12 mouse cellular contexts compared by ENCODE assay signal in the genomic region with DNA sequence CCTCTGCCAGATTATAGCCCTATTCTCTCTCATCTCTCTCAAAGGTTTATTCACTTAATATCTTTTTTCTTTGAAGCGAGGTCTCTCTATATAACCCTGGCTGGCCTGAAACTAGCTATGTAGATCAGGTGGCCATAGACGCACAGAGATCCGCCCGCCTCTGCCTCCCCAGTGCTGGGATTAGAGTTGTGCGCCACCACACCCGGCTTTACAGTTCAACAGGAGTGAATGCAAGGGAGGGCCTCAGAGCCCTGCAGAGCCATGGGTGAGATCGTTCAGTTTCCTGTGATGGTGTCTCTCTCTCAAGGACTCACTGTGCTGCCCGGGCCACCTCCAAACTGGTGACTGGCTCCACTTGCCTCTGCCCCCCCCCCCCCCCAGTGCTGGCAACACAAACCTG. TPM values are rescaled to one million over a fixed set of nuclear protein-coding genes. Genes with fewer than 3 reads are reported as not detected.
DNase-seq lines count a peak whose midpoint lies in the region; ATAC-seq and TF ChIP-seq lines count a peak whose summit lies in the region.
"Had no signal": no experiment of that assay in that cellular context is flagged by ENCODE, and none has a peak within 500 bp of the region (broad histone marks: within the 10 kb centered on the region; RNA-seq: fewer than 3 reads in every experiment).

No protein-coding gene starts in this region.

- H3K36me3 ChIP-seq in heart, embryonic 15.5 days: peaks cover 32% of the 10 kb centered on the region
- no peaks in the 10 kb centered on the region for H3K36me3 ChIP-seq in liver, adult 2 months (ENCODE audit: control insufficient read depth, insufficient read depth, low read length)
- H3K36me3 ChIP-seq in intestine, postnatal 0 days (ENCODE audit: control insufficient read depth, insufficient read depth): peaks cover 32% of the 10 kb centered on the region
- peaks cover 41% of the 10 kb centered on the region for H3K36me3 ChIP-seq in limb, embryonic 10.5 days

- H3K4me2 ChIP-seq in heart, embryonic 15.5 days: no peak overlapping the region
- peak overlapping the region; percentile 58 for H3K4me2 ChIP-seq in intestine, postnatal 0 days (replicated peaks; ENCODE audit: low read depth)
- H3K4me2 ChIP-seq: forebrain, embryonic 13.5 days had no signal

- H3K9ac ChIP-seq in heart, embryonic 15.5 days: no peak overlapping the region
- no peak overlapping the region for H3K9ac ChIP-seq in liver, adult 2 months (ENCODE audit: low read depth, low read length)
- no peak overlapping the region for H3K9ac ChIP-seq in intestine, postnatal 0 days (ENCODE audit: low read depth, low read length)
- H3K9ac ChIP-seq: forebrain, embryonic 13.5 days had no signal

- no peak overlapping the region for H3K4me3 ChIP-seq in heart, embryonic 15.5 days
- no peak overlapping the region for H3K4me3 ChIP-seq in liver, adult 2 months (ENCODE audit: insufficient read depth, low read depth, low read length)
- no peak overlapping the region for H3K4me3 ChIP-seq in brown adipose tissue, adult 24 weeks (ENCODE audit: insufficient read depth, low read depth, low read length)
- no peak overlapping the region for H3K4me3 ChIP-seq in intestine, postnatal 0 days (ENCODE audit: low read depth, low read length)
- no peak overlapping the region for H3K4me3 ChIP-seq in limb, embryonic 10.5 days
- H3K4me3 ChIP-seq: forebrain, embryonic 13.5 days; megakaryocyte, embryonic 14.5 days had no signal

- H3K9me3 ChIP-seq in heart, embryonic 15.5 days (replicated peaks): no peaks in the 10 kb centered on the region
- no peaks in the 10 kb centered on the region for H3K9me3 ChIP-seq in intestine, postnatal 0 days (ENCODE audit: control insufficient read depth)
- no peaks in the 10 kb centered on the region for H3K9me3 ChIP-seq in limb, embryonic 10.5 days (replicated peaks)
- H3K9me3 ChIP-seq: forebrain, embryonic 13.5 days; megakaryocyte, embryonic 14.5 days had no signal

- peaks cover 8% of the 10 kb centered on the region; the same call in 1 of the 2 replicates for H3K79me2 ChIP-seq in liver, adult 2 months (ENCODE audit: control insufficient read depth, insufficient read depth, low read length)

- WGBS in heart, embryonic 15.5 days: 87% methylated on average over 8 of the region's 8 CpGs
- WGBS in liver, adult 2 months: 71% methylated on average over 8 of the region's 8 CpGs
- 83% methylated on average over 8 of the region's 8 CpGs for WGBS in intestine, postnatal 0 days
- WGBS in limb, embryonic 10.5 days: 93% methylated on average over 8 of the region's 8 CpGs

- peak overlapping the region; percentile 30; the same call in 1 of the 2 replicates for H3K27ac ChIP-seq in heart, embryonic 15.5 days
- H3K27ac ChIP-seq in liver, adult 2 months (replicated peaks; ENCODE audit: insufficient read depth, low read depth, low read length): peak overlapping the region; percentile 32
- H3K27ac ChIP-seq in brown adipose tissue, adult 24 weeks (replicated peaks; ENCODE audit: low read depth, low read length): peak overlapping the region; percentile 47; the same call in 1 of the 2 replicates
- peak overlapping the region; percentile 79 for H3K27ac ChIP-seq in intestine, postnatal 0 days (ENCODE audit: low read depth, low read length)
- no peak overlapping the region for H3K27ac ChIP-seq in limb, embryonic 10.5 days
- H3K27ac ChIP-seq: forebrain, embryonic 13.5 days had no signal

- TF ChIP-seq CTCF in liver, adult 2 months (IDR thresholded peaks at IDR 0.05; ENCODE audit: low read depth, low read length): no peak
- no peak for TF ChIP-seq CTCF in intestine, postnatal 0 days (IDR thresholded peaks at IDR 0.05; ENCODE audit: low read depth)

- intact Hi-C loops in heart, postnatal 36 days (cut with DNase I): no loop called here

- DNase-seq in heart, postnatal 36 days: no peak
- DNase-seq in liver, adult 2 months (ENCODE audit: extremely low read depth, low read depth, low spot score): no peak
- no peak for DNase-seq in liver
- DNase-seq in limb, embryonic 10.5 days (ENCODE audit: low spot score): no peak
- DNase-seq: right cerebral cortex, postnatal 25 days had no signal

- no peak for TF ChIP-seq POLR2A in liver, adult 2 months (IDR thresholded peaks at IDR 0.05; ENCODE audit: extremely low read depth, insufficient read depth, low read length)

- peaks cover 20% of the 10 kb centered on the region for H3K4me1 ChIP-seq in heart, embryonic 15.5 days (replicated peaks)
- H3K4me1 ChIP-seq in liver, adult 2 months (ENCODE audit: control insufficient read depth, insufficient read depth, low read length): peaks cover 16% of the 10 kb centered on the region
- peaks cover 22% of the 10 kb centered on the region for H3K4me1 ChIP-seq in brown adipose tissue, adult 24 weeks (ENCODE audit: control insufficient read depth, insufficient read depth, insufficient read length, low read length)
- H3K4me1 ChIP-seq in intestine, postnatal 0 days (replicated peaks; ENCODE audit: control insufficient read depth, insufficient read depth, low read length): 0 out of 2 replicates have a peak, but pooled peaks cover 9% of the 10 kb centered on the region
- H3K4me1 ChIP-seq in limb, embryonic 10.5 days: peaks cover 11% of the 10 kb centered on the region
- H3K4me1 ChIP-seq: forebrain, embryonic 13.5 days had no signal

- H3K27me3 ChIP-seq in heart, embryonic 15.5 days: no peaks in the 10 kb centered on the region
- H3K27me3 ChIP-seq in liver, adult 2 months (ENCODE audit: control insufficient read depth, insufficient read depth, low read length): no peaks in the 10 kb centered on the region
- no peaks in the 10 kb centered on the region for H3K27me3 ChIP-seq in intestine, postnatal 0 days (replicated peaks; ENCODE audit: control insufficient read depth, insufficient read depth, low read length)
- H3K27me3 ChIP-seq in limb, embryonic 10.5 days (ENCODE audit: low read depth, poor library complexity, severe bottlenecking): no peaks in the 10 kb centered on the region
- H3K27me3 ChIP-seq: forebrain, embryonic 13.5 days had no signal

- no peak for ATAC-seq in heart, embryonic 15.5 days (replicated peaks; ENCODE audit: insufficient number of reproducible peaks, insufficient read depth, low FRiP score, low read depth)
- peak; percentile 14; the same call in 1 of the 2 replicates for ATAC-seq in intestine, postnatal 0 days
- ATAC-seq: forebrain, embryonic 13.5 days had no signal

RNA-seq across cellular contexts. Expression of gene Slc25a34, which starts 0.5 kb away (rescaled TPM):
- polyA plus RNA-seq in heart, embryonic 15.5 days (2015; fragmentation: Nextera tagmentation; extraction: Ambion mirVana): 0.76 and 0.96 TPM in 2 replicates
- total RNA-seq in heart, postnatal 36 days (2021): 100 to 1,000 TPM; 160 to 170 TPM
- total RNA-seq in liver, adult 2 months (2014; rRNA removed): 10.2 and 10.6 TPM in 2 replicates
- polyA plus RNA-seq in liver, adult 2 months (2012; rRNA removed): 5.1 and 10.3 TPM in 2 replicates
- 4.5 and 12.7 TPM in 2 replicates for polyA plus RNA-seq in brown adipose tissue, adult 24 weeks (2012; ENCODE audit: insufficient read depth, insufficient read length, missing spikeins)
- polyA plus RNA-seq in intestine, postnatal 0 days (2015; fragmentation: Nextera tagmentation; extraction: Ambion mirVana): 23.8 and 25.7 TPM in 2 replicates
- polyA plus RNA-seq in limb, embryonic 10.5 days (2016; fragmentation: Nextera tagmentation; extraction: Ambion mirVana): 0.05 TPM in 1 of 2 replicates, not detected in the other
- polyA plus RNA-seq: neural tube, embryonic 11.5 days; thymus, postnatal 0 days had no signal

RNA-seq across cellular contexts. Expression of gene Tmem82, which starts 5.7 kb away (rescaled TPM):
- 1.0 and 1.2 TPM in 2 replicates for polyA plus RNA-seq in heart, embryonic 15.5 days (2015; fragmentation: Nextera tagmentation; extraction: Ambion mirVana)
- 10 to 100 TPM; 26.1 to 29.2 TPM for total RNA-seq in heart, postnatal 36 days (2021)
- total RNA-seq in liver, adult 2 months (2014; rRNA removed): 9.3 and 12.6 TPM in 2 replicates
- polyA plus RNA-seq in liver, adult 2 months (2012; rRNA removed): 34.7 and 39.5 TPM in 2 replicates
- 1.1 TPM in 1 of 2 replicates, not detected in the other for polyA plus RNA-seq in brown adipose tissue, adult 24 weeks (2012; ENCODE audit: insufficient read depth, insufficient read length, missing spikeins)
- 42.0 and 45.7 TPM in 2 replicates for polyA plus RNA-seq in intestine, postnatal 0 days (2015; fragmentation: Nextera tagmentation; extraction: Ambion mirVana)
- polyA plus RNA-seq in limb, embryonic 10.5 days (2016; fragmentation: Nextera tagmentation; extraction: Ambion mirVana): 1.1 and 1.6 TPM in 2 replicates

RNA-seq across cellular contexts. Expression of gene Fblim1, which starts 18.2 kb away (rescaled TPM):
- 48.4 and 59.1 TPM in 2 replicates for polyA plus RNA-seq in heart, embryonic 15.5 days (2015; fragmentation: Nextera tagmentation; extraction: Ambion mirVana)
- total RNA-seq in heart, postnatal 36 days (2021): 100 to 1,000 TPM; 231 to 294 TPM
- 0.37 and 0.74 TPM in 2 replicates for total RNA-seq in liver, adult 2 months (2014; rRNA removed)
- polyA plus RNA-seq in liver, adult 2 months (2012; rRNA removed): 0.86 and 1.2 TPM in 2 replicates
- polyA plus RNA-seq in brown adipose tissue, adult 24 weeks (2012; ENCODE audit: insufficient read depth, insufficient read length, missing spikeins): 2.1 and 3.6 TPM in 2 replicates
- 52.8 and 59.2 TPM in 2 replicates for polyA plus RNA-seq in intestine, postnatal 0 days (2015; fragmentation: Nextera tagmentation; extraction: Ambion mirVana)
- polyA plus RNA-seq in limb, embryonic 10.5 days (2016; fragmentation: Nextera tagmentation; extraction: Ambion mirVana): 58.6 and 77.7 TPM in 2 replicates

RNA-seq across cellular contexts. Expression of gene Plekhm2, which starts 40.6 kb away (rescaled TPM):
- polyA plus RNA-seq in heart, embryonic 15.5 days (2015; fragmentation: Nextera tagmentation; extraction: Ambion mirVana): 6.9 and 7.1 TPM in 2 replicates
- 100 to 1,000 TPM; 103 to 112 TPM for total RNA-seq in heart, postnatal 36 days (2021)
- total RNA-seq in liver, adult 2 months (2014; rRNA removed): 2.7 and 5.0 TPM in 2 replicates
- 11.2 and 13.5 TPM in 2 replicates for polyA plus RNA-seq in liver, adult 2 months (2012; rRNA removed)
- polyA plus RNA-seq in brown adipose tissue, adult 24 weeks (2012; ENCODE audit: insufficient read depth, insufficient read length, missing spikeins): 8.8 and 12.9 TPM in 2 replicates
- 3.1 and 6.0 TPM in 2 replicates for polyA plus RNA-seq in intestine, postnatal 0 days (2015; fragmentation: Nextera tagmentation; extraction: Ambion mirVana)
- polyA plus RNA-seq in limb, embryonic 10.5 days (2016; fragmentation: Nextera tagmentation; extraction: Ambion mirVana): 5.0 and 5.6 TPM in 2 replicates

Comparison
In these comparisons a context has a peak if more than half of its experiments do, and no peak if none do; other contexts are left out.
1. RNA of gene Tmem82, which starts 5.7 kb away (polyA plus RNA-seq): 42.0 to 45.7 TPM in intestine, postnatal 0 days and 34.7 to 39.5 TPM in liver, adult 2 months; 1.0 to 1.2 TPM in heart, embryonic 15.5 days, 1.1 TPM in brown adipose tissue, adult 24 weeks and 1.1 to 1.6 TPM in limb, embryonic 10.5 days; every median in the first group is over 10 times any median in the second.
2. RNA of gene Fblim1, which starts 18.2 kb away (polyA plus RNA-seq): 58.6 to 77.7 TPM in limb, embryonic 10.5 days, 52.8 to 59.2 TPM in intestine, postnatal 0 days and 48.4 to 59.1 TPM in heart, embryonic 15.5 days; 2.1 to 3.6 TPM in brown adipose tissue, adult 24 weeks and 0.86 to 1.2 TPM in liver, adult 2 months; every median in the first group is over 10 times any median in the second.